Mouse (Mus musculus): ENCODE data around the gene Fam72a.

The Fam72a gene

DNA sequence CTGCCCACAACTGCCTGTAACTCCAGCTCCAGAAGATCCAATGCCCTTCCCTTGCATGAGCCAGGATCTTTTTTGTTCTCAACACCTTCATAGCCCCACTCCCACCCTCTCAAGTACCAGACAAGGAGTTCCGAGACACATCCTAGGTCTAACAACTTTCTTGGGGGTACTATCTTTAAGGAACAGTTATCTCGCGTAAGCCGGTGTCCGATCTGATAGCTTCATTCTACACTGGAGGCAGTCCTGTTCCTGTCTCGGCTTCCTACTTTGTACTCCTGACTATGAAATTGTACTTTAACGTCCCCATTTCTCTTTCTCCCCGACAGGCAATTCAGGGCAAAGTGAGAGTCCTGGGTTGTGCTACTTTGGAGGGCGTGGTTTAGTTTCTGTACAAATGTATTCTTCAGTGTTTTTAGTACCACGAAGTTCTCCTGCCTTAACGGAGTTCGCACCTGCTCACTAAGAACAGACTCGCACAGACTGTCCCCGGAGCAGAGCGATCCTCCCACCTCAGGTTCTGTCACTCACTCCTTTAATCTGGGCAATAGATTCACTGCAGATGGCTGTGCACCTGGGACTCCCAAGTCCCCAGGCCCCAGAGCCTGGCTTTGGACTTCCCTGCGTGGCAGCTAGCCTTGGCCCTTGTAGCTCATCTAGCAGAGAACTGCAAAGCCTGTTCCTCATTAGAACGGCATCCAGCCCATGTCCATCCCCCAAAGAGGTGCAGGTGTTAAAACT, 51.4 kb downstream of the Fam72a start:
- no peak for DNase-seq (ENCODE audit: low read depth, low spot score)

- no peak for DNase-seq (ENCODE audit: low read depth, low spot score)
Observed at GRCm38 (mm10) chr1:131580389-131580788, 52.7 kb downstream of the Fam72a start.

DNA sequence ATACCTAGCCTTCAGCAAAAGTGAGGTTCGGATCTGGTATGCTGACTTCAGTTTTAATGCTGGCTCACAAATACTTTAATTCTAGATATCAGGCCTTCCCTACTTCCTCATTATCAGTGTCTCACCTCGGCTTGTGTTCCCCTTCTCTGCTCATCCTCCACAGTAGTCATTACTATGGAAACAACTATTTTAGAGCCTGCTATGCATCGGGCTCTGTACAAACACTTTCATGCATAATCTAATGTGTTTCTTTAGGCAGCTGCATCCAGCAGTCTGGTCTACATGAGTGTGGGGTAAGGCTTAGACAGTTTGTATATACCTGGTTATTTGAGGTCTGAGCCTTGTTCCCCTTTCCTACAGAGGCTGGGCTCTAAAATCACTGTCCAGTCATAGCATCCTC, 55.9 kb downstream of the Fam72a start:
- DNase-seq (ENCODE audit: low read depth, low spot score) = no peak

DNA sequence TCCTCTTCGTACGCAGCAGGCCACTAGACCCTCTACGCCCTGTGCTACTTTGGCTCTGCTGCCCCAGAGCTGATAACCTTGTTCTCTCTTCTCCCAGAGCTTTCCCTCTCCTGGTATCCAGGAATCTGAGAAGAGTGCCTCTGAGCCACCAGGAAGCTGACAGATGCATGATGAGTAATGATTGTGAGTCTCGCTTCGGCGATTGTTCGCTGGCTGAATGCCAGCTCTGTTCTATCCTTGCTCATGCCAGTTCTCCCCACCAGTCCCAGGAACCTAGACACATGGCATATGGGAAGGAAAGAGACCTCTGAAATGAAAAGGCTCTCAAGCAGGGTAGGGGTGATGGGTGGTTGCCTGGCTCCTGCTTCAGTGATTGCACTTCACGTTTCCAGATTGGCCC, 59.1 kb downstream of the Fam72a start:
- DNase-seq (ENCODE audit: low read depth, low spot score) = no peak

All from skeletal muscle tissue, adult 2 months (tissue).